Mouse (Mus musculus) spleen, adult 12 weeks (tissue): ENCODE measurements around the gene Scgb1b3.

Experiments used
- DNase-seq: peaks from one replicate; pipeline ENCODE4 v3.0.0; 2022; ENCODE audit warnings: low spot score

Scgb1b3 gene

DNA sequence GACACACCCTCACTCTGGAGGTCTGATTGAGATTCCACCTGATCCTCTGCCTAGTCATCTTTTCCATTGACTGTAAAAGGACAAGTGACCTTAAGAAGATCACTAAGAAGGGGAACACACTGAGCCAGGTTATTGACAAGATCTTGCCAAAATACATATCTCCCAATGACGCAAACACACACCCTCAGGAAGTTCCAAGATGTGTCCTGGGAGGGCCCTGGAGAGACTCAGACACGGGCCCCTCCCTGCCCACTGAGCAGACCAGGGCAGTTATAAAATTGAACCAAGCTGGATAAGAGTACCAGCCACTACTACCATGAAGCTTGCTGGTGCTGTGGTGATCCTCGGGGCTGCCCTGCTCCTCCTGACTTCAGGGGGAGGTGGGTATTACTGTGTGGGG lies at the start of gene Scgb1b3:
TSS of gene Scgb1b3 (plus strand) at position 301 of the 400 bp plus-strand sequence.
- no peak for DNase-seq

DNA sequence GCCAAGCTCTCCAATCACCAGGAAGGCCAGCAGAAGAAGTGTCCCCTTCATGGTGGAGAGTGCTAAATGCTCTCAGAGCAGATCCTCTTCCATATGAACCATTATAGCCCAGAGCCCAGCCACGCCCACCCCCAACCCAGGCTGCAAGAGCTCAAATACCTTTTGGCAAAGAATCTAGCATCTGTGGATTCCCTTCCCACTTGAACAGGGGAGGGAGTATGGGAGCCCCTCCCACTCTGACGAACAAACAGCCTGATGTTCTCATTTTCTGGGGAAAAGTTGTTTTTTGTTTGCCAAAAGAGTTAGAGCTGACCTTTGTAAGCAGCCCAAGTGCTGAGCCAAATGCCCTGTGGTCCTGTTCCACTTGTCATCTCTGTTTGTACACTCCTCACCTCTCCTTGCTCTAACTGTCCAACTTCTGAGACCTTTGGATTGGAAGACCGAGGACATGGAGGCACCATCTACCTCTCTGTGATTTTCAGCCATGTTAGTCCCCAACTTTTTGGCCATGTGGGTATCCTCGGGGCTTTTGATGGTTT lies 13.3 kb upstream of the Scgb1b3 start, which contains the start of gene Scgb2b3:
TSS of gene Scgb2b3 (minus strand) at position 51 of the 539 bp plus-strand sequence.
- DNase-seq = no peak
